Mouse (Mus musculus) liver, adult 2 months (tissue): ENCODE measurements around the gene Gpank1. TPM values are rescaled to one million over a fixed set of nuclear protein-coding genes. Genes with fewer than 3 reads are reported as not detected.

Experiments
- DNase-seq: peaks from one replicate; pipeline ENCODE4 v3.0.0-alpha.2; 2011; ENCODE audit warnings: low read depth, low spot score; ENCODE audit errors: extremely low read depth
- H3K27ac ChIP-seq: fragments of 200-500 bp; replicated peaks from 2 replicates; pipeline ENCODE4 v1.5.1; 2012; ENCODE audit warnings: low read depth, mild to moderate bottlenecking, control low read depth, inconsistent platforms, low read length; ENCODE audit not compliant: insufficient read depth
- H3K27me3 ChIP-seq: fragments of 200-500 bp; 2 replicates; pipeline ENCODE4 v1.6.1; 2012; ENCODE audit warnings: mild to moderate bottlenecking, moderate library complexity, low read length, inconsistent platforms; ENCODE audit not compliant: control insufficient read depth, insufficient read depth
- H3K36me3 ChIP-seq: fragments of 200-500 bp; 2 replicates; pipeline ENCODE4 v1.6.1; 2012; ENCODE audit warnings: low read length, inconsistent platforms; ENCODE audit not compliant: control insufficient read depth, insufficient read depth
- H3K4me1 ChIP-seq: fragments of 200-500 bp; 2 replicates; pipeline ENCODE4 v1.6.1; 2011; ENCODE audit warnings: low read length; ENCODE audit not compliant: control insufficient read depth, insufficient read depth
- H3K4me3 ChIP-seq: fragments of 200-500 bp; 2 replicates; pipeline ENCODE4 v1.5.1; 2011; ENCODE audit warnings: low read depth, mild to moderate bottlenecking, control low read depth, low read length, moderate library complexity; ENCODE audit not compliant: insufficient read depth
- H3K79me2 ChIP-seq: fragments of 200-500 bp; 2 replicates; pipeline ENCODE4 v1.6.1; 2012; ENCODE audit warnings: inconsistent platforms, mild to moderate bottlenecking, low read length, moderate library complexity; ENCODE audit not compliant: control insufficient read depth, insufficient read depth
- H3K9ac ChIP-seq: fragments of 200-500 bp; 2 replicates; pipeline ENCODE4 v1.6.1; 2012; ENCODE audit warnings: low read depth, mild to moderate bottlenecking, control low read depth, inconsistent platforms, low read length
- CTCF ChIP-seq: fragments of 200-500 bp; IDR thresholded peaks from 2 replicates; pipeline ENCODE4 v1.5.1; 2011; ENCODE audit warnings: low read depth, low read length, control low read depth
- POLR2A ChIP-seq: fragments of 200-500 bp; IDR thresholded peaks from 2 replicates; pipeline ENCODE4 v1.6.1; 2011; ENCODE audit warnings: low read length, control low read depth; ENCODE audit not compliant: insufficient read depth; ENCODE audit errors: extremely low read depth
- WGBS: fragments of 180-500 bp; shearing (Covaris S2); methylation state at CpG from one replicate; pipeline ENCODE4 v1.1.7; 2018; 5-methylcytosine and 5-hydroxymethylcytosine counted together
- polyA plus RNA-seq: library from polyadenylated mRNA; depleted of rRNA; stranded (reverse); fragments of >200 nt; gene quantifications from 2 replicates; pipeline ENCODE4 v1.2.3, GENCODE M21; 2012
- total RNA-seq: library from RNA; depleted of rRNA; stranded (reverse); fragments of >200 nt; gene quantifications from 2 replicates; pipeline ENCODE4 v1.2.3, GENCODE M21; 2014

Gene Gpank1
- total and polyA plus RNA-seq, 2 experiments, result 9.8 to 11.4 TPM

GRCm38 (mm10) chr17:35131500-35132173 lies 10.4 kb downstream of the Gpank1 start, which contains the start of gene Apom:
Gene Apom (minus strand): TSS chr17:35132050.
- H3K27me3 ChIP-seq, result no peaks in the 10 kb centered on the region
- H3K4me3 ChIP-seq, result peak within 1 kb of the TSS; percentile 69
- peaks cover 7% of the 10 kb centered on the region; the same call in 1 of the 2 replicates for H3K36me3 ChIP-seq
- peak; percentile 46; the same call in 1 of the 2 replicates for TF ChIP-seq POLR2A
- TF ChIP-seq CTCF, result no peak
- peak within 1 kb of the TSS; percentile 85 for H3K27ac ChIP-seq
- peak; percentile 70 for DNase-seq
- WGBS, result 25% methylated on average over 15 of the region's 15 CpGs
- peaks cover 20% of the 10 kb centered on the region for H3K4me1 ChIP-seq
- H3K79me2 ChIP-seq, result peaks cover 23% of the 10 kb centered on the region; the same call in 1 of the 2 replicates
- H3K9ac ChIP-seq, result peak within 1 kb of the TSS; percentile 80

DNA sequence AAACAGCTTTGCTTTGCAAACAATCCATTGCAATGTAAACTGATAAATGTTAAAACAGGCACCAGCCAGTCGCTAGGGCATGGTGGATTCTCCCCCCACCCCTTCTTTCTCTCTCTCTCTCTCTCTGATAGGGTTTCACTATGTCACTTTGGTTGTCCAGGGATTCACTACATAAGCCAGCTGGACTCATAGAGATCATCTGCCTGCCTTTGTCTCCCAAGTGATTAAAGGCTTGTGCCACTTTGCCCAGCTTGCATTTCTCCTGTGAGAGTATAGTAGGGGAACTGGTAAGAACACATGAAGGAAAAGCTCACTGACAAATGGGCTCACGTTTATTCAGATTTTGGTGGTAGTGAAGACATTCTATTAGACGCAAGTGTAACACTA lies 10.9 kb downstream of the Gpank1 start:
- WGBS, result 31% methylated on average over 3 of the region's 3 CpGs

DNA sequence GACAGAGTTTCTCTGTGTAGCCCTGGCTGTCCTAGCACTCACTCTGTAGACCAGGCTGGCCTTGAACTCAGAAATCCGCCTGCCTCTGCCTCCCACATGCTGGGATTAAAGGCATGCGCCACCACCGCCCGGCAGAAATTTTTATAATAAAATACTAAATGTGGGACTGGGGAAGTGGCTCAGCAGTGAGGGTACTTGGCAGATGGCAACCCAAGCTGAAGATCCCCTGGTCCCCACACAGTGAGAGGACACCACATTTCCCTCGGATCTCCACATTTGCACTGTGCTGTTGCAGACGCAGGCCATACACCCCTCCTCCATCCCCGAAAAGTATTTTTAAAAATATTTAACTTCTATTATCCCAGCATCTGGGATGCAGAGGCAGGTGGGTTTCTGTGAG lies 12.3 kb downstream of the Gpank1 start:
- peaks cover 19% of the 10 kb centered on the region; the same call in 1 of the 2 replicates for H3K79me2 ChIP-seq
- H3K4me1 ChIP-seq, result peaks cover 15% of the 10 kb centered on the region
- DNase-seq, result no peak
- no peaks in the 10 kb centered on the region for H3K27me3 ChIP-seq
- no peak overlapping the region for H3K27ac ChIP-seq
- H3K9ac ChIP-seq, result no peak overlapping the region
- 96% methylated on average over 7 of the region's 7 CpGs for WGBS
- peaks cover 10% of the 10 kb centered on the region; the same call in 1 of the 2 replicates for H3K36me3 ChIP-seq
- H3K4me3 ChIP-seq, result no peak overlapping the region
- TF ChIP-seq CTCF (no peak), POLR2A (no peak)

More for the DNA sequence above, 10.9 kb downstream of the Gpank1 start:
- TF ChIP-seq CTCF (no peak), POLR2A (no peak)
- DNase-seq, result no peak
- H3K36me3 ChIP-seq, result peaks cover 7% of the 10 kb centered on the region; the same call in 1 of the 2 replicates
- no peak overlapping the region for H3K4me3 ChIP-seq
- H3K9ac ChIP-seq, result peak overlapping the region; percentile 15; the same call in 1 of the 2 replicates
- H3K27ac ChIP-seq, result peak overlapping the region; percentile 57
- peaks cover 20% of the 10 kb centered on the region for H3K4me1 ChIP-seq
- peaks cover 21% of the 10 kb centered on the region; the same call in 1 of the 2 replicates for H3K79me2 ChIP-seq
- H3K27me3 ChIP-seq, result no peaks in the 10 kb centered on the region

DNA sequence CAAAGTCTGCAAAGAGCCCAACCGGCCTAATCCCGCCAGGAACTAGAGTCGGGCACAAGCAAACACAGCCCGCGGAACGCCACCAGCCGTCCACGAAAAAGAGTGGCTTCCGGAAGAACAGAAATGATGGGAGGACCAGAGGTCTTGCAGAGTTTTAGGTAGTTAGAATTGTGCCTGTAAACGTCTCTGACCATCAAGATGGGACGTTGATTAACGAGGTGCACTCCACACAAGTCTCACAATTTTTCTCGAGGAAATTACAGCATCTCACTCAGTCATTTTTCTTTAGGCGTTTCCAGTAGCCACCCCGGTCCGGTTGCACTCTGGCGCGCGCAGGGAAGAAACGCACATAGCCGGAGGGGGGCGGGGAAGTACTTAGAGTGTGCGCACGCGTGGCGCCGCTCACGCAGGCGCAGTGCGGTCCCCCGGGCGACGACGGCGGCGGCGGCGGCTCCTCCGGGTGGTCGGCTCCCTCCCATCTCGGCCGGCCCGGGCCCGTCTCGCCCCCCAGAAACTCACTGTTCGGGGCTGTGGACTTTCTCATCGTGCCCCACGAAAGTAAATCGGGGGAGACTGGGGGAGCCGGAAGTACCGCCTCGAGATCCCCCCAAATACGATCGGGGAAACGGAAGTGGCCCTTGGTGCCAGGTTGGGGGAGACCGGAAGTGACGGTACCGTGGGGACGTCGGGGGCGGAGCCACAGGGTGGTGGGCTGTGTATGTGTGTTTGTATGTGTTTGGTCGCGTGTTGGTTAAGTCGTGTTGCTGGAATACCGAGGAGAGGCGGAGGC lies 13.7 kb downstream of the Gpank1 start, which contains the start of gene Bag6:
Bag6 (plus strand) TSS at position 378 of the 790 bp plus-strand sequence.
- no peak for TF ChIP-seq POLR2A
- TF ChIP-seq CTCF, result no peak
- Histone ChIP-seq H3K79me2 (peaks cover 20% of the 10 kb centered on the region; the same call in 1 of the 2 replicates), H3K4me3 (peak within 1 kb of the TSS; percentile 81), H3K36me3 (peaks cover 16% of the 10 kb centered on the region; the same call in 1 of the 2 replicates), H3K27ac (peak within 1 kb of the TSS; percentile 97), H3K4me1 (peaks cover 14% of the 10 kb centered on the region), H3K9ac (peak within 1 kb of the TSS; percentile 92), H3K27me3 (no peaks in the 10 kb centered on the region)
- peak; percentile 84 for DNase-seq
- under 1% methylated on average over 66 of the region's 66 CpGs for WGBS

GRCm38 (mm10) chr17:35135591-35136320 lies 14.5 kb downstream of the Gpank1 start:
- peak; percentile 60 for DNase-seq
- under 1% methylated on average over 43 of the region's 43 CpGs for WGBS

More at GRCm38 (mm10) chr17:35135591-35136320, 14.5 kb downstream of the Gpank1 start:
- Histone ChIP-seq H3K36me3 (peaks cover 16% of the 10 kb centered on the region; the same call in 1 of the 2 replicates), H3K27ac (peak overlapping the region; percentile 97), H3K4me3 (peak overlapping the region; percentile 81), H3K4me1 (peaks cover 9% of the 10 kb centered on the region), H3K27me3 (no peaks in the 10 kb centered on the region), H3K9ac (peak overlapping the region; percentile 92), H3K79me2 (peaks cover 17% of the 10 kb centered on the region; the same call in 1 of the 2 replicates)
- TF ChIP-seq CTCF (no peak), POLR2A (0 out of 2 replicates have a peak, but pooled peaks have one; percentile 42)
